Mouse (Mus musculus) spleen, postnatal 10 days (tissue): ENCODE results near the gene Itpr1.

ENCODE experiments used
- DNase-seq, 2 experiments: peaks; one replicate each; pipeline ENCODE4 v3.0.0; 2021 to 2022; ENCODE audit warnings: low spot score in 2 of 2

Gene Itpr1

DNA sequence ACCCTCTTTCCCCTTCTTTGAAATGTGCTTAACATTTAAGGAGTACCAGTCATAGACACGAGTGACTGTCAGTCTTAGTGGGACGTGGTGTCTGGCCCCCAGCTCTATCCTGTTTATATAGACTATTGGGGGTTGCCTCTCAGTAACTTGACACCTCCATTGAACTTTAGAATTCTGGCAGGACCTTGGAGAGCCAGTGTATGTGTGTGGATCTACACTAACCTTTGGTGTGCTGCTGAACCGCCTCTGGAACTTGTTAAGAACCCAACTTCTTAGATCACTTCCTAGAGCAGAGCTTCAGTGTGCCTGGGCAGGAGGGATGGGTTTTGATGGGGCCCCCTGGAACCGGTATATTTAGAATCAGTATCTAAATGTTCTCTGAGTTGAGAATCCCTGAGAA, 26.2 kb downstream of the Itpr1 start:
- DNase-seq, result no peak

GRCm38 (mm10) chr6:108240004-108240403, 27.1 kb downstream of the Itpr1 start:
- DNase-seq, result no peak

GRCm38 (mm10) chr6:108240754-108241153, 27.9 kb downstream of the Itpr1 start:
- no peak for DNase-seq

DNA sequence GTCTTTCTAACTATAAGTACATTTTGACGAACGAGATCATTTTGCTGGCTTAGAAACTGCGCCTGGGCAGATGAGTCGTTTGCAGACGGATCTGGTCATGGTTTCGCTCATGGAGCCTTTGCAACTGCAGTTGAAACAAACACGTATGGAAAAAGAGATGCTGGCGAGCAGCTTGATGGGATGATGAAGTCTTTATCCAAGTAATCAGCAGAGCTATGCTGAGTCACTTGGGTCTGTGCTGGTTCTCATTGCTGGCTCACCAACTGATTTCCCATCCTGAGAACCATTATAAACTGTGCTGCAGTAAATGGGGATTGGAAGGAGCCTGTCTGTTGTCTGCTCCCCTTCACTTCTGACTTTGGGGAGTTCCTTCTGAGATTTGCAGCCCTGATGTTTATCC, 31.7 kb downstream of the Itpr1 start:
- DNase-seq, result no peak

DNA sequence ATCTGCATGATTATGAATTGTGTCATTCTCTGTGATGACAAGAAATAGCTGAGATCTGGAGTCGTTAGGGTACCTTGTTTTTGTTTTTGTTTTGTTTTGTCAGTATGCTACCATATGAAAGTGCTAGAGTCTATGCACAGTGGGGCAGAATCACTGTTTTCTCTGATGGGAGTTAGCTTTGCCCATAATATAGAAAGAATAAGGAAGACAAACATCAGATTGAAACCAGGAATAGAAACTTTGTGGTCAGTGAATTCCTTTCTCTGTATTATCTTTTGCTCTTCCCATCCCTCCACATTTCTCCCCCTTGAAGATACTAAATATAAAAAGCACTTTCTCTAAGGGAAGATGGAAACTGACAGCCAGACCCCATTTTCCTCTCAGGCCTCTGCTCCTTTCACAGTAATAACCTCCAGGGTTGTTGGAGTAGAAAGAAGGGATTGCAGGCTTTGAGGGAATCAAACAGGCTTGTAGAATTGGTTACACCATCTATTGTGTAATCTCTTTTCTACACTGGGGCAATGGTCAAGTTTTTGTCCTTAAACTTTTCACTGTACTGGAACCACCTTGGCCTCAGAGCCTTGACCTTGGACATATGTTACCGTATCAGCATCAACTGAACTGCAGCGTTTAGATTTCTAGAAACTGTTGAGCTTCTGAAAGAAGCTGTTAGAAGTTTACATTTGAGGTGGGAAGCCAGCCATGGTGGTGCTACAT, 33.6 kb downstream of the Itpr1 start:
- DNase-seq, result no peak

- no peak for DNase-seq
These were observed 34.3 kb downstream of the Itpr1 start for GRCm38 (mm10) chr6:108247211-108247610.

DNA sequence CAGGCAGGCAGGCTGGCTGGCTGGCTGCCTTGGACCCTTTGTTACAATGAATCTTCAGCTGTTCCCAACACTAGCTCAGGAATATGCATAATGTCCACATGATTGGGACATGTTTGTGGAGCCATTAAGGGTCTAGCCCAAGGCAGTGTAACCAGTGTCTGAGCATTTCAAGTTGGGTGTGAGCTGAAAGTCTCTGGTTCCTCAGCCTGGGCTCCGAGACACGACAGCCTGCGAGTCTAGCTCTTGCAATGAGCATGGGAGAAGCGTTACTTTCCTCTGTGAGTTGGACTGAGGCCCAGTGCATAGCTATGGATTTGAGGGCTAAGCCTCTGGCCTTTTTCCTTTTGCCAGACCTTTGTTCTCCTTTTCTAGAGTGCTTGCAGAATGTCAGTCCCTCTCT, 35.6 kb downstream of the Itpr1 start:
- no peak for DNase-seq

- DNase-seq, result no peak
These were observed 36.4 kb downstream of the Itpr1 start for GRCm38 (mm10) chr6:108249031-108249917.

- no peak for DNase-seq
These were observed 37.0 kb downstream of the Itpr1 start for GRCm38 (mm10) chr6:108249918-108250225.

DNA sequence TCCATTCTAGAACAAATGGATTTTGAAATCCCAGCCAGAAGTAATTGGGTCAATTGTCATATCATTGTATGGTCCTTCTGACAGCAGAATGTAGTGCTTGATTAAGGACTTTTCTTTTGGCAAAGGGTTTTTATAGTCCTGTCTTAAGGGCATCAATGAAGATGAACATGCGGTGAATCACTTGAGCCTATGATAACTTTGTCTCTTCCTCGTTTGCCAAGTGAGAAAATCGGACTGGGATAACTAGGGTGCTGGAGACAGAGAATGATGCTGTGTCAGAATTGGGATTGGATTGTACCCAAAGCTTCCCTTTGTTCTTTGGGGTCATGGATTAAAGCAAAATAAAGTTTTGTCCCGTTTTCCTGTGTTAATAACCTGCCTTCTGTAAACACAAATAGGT, 37.5 kb downstream of the Itpr1 start:
- no peak for DNase-seq

DNA sequence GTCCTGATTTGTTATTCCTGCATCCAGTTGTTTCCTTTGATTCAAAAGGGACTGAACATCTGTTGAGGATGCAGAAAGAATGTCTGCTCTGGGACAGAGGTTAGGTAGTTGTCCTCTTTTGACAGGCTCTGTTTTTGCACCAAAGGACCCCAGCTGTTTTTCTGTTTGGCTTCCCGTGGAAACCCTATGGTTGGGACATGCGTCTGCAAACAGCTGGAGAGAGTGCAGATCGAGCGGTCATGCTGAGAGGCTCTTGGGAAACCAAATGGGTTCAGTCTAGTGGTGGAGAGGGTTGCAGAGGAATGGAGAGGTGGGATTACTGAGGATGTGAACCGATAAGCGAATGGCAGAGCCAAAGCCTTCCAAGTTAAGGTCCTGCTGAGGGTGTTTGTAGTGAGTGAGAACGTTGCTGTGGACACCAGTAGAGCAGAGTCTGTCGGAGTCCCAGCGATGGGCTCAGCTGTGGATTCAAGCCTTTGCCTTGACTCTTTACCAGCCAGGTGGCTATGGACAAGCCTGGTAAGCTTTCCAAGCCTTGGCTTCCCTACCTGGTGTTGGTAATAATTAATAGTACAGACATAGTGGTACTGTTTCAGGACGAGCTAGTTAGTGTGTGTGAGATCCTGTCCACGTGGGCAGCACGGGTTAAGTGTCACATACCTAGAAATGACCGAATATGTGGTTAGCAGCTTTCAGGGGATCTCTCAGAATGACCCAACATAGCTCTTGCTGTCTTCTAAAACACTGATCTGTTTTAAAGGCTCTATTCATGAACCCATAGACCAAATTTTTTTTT, 39.9 kb downstream of the Itpr1 start:
- DNase-seq, result no peak

- no peak for DNase-seq
These were observed 41.5 kb downstream of the Itpr1 start for GRCm38 (mm10) chr6:108254132-108255064.

- DNase-seq, result no peak
These were observed 43.0 kb downstream of the Itpr1 start for GRCm38 (mm10) chr6:108255880-108256279.

GRCm38 (mm10) chr6:108257225-108257624, 44.3 kb downstream of the Itpr1 start:
- DNase-seq, result no peak

GRCm38 (mm10) chr6:108258631-108259030, 45.7 kb downstream of the Itpr1 start:
- DNase-seq, result no peak

DNA sequence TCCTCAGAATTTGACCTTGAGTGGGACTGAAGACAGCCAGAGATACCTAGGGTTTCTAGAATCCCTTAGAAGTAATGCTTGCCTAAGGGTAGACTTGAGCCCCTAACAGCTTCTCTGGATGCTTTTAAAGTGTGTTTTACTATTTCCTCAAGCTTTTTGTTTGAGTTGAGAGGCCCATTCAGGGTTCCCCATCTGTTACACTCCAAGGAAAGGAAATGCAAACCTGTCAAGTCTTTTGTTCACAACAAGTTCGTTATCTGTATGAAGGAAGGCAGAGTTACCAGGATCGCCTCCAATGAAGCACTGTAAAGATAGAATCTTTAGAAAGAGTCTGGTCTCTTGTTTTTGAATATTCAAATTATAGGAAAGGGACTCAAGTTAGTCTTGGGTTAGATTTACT, 46.8 kb downstream of the Itpr1 start:
- no peak for DNase-seq

- DNase-seq, result no peak
These were observed 48.6 kb downstream of the Itpr1 start for GRCm38 (mm10) chr6:108261506-108261905.

GRCm38 (mm10) chr6:108264164-108264563, 51.3 kb downstream of the Itpr1 start:
- DNase-seq, result no peak

- DNase-seq, result no peak
These were observed 60.6 kb downstream of the Itpr1 start for GRCm38 (mm10) chr6:108273451-108273850.

DNA sequence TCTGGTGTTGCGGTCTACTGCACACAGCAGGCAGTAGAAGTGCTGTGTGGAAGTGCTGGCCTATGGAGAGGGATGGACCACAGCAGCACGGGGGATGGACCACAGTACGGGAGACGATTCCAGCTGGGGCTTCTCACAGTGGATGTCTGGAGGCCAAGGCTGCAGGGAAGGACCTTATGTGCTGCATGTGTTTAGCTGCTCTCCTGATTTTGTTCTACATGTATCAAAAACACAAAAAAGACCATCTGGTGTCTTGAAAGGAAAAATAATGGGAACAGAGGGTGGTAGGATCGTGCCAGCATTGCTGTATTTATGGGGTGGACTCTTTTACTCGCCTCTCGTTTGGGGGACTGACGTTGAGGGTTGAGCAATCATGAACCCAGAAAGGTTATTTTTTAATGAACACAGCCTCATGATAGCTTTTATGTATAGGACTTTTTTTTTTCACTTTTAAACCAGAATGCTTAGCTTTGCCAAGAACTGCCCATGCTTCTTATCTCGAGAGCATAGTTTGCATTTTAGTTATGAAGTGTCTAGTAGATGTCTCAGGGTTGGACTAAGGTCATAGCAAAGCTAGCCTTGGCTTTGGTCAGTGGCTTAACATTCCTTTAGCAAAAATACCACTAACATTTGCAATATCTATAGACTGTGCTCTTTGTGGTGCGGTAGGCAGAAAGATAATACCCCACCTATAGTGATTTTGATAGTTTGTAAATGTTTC, 61.6 kb downstream of the Itpr1 start:
- no peak for DNase-seq
